11 mouse cellular contexts compared by ENCODE assay signal in genomic region chr16:21608176-21608865, GRCm38 (mm10).
DNase-seq lines count a peak whose midpoint lies in the region; ATAC-seq lines count a peak whose summit lies in the region.
"Had no signal": no experiment of that assay in that cellular context is flagged by ENCODE, and none has a peak within 500 bp of the region (broad histone marks: within the 10 kb centered on the region; RNA-seq: fewer than 3 reads in every experiment).

No protein-coding gene starts in this region.

- no peaks in the 10 kb centered on the region for H3K36me3 ChIP-seq in hindbrain, embryonic 11.5 days (ENCODE audit: control insufficient read depth, insufficient read depth, low read length)
- H3K36me3 ChIP-seq in hindbrain, embryonic 10.5 days, result peaks cover 4% of the 10 kb centered on the region; the same call in 1 of the 2 replicates
- peaks cover 8% of the 10 kb centered on the region; the same call in 1 of the 2 replicates for H3K36me3 ChIP-seq in neural tube, embryonic 13.5 days
- peaks cover 3% of the 10 kb centered on the region; the same call in 1 of the 2 replicates for H3K36me3 ChIP-seq in limb, embryonic 10.5 days
- no peaks in the 10 kb centered on the region for H3K36me3 ChIP-seq in stomach, embryonic 16.5 days (ENCODE audit: control insufficient read depth, insufficient read depth, low read length)
- H3K36me3 ChIP-seq: liver, embryonic 15.5 days had no signal

- 80% methylated on average over 10 of the region's 10 CpGs for WGBS in hindbrain, embryonic 11.5 days
- WGBS in hindbrain, embryonic 10.5 days, result 86% methylated on average over 10 of the region's 10 CpGs
- WGBS in neural tube, embryonic 13.5 days, result 59% methylated on average over 10 of the region's 10 CpGs
- whole genome bisulfite sequencing in limb, embryonic 10.5 days, result 88% methylated on average over 10 of the region's 10 CpGs
- WGBS in stomach, embryonic 16.5 days, result 62% methylated on average over 10 of the region's 10 CpGs

- no peak overlapping the region for H3K9ac ChIP-seq in hindbrain, embryonic 11.5 days (ENCODE audit: low read depth, low read length)
- no peak overlapping the region for H3K9ac ChIP-seq in neural tube, embryonic 13.5 days
- no peak overlapping the region for H3K9ac ChIP-seq in stomach, embryonic 16.5 days (ENCODE audit: low read length)
- H3K9ac ChIP-seq: liver, embryonic 15.5 days had no signal

- H3K4me3 ChIP-seq in hindbrain, embryonic 11.5 days (ENCODE audit: low read depth, low read length), result no peak overlapping the region
- no peak overlapping the region for H3K4me3 ChIP-seq in hindbrain, embryonic 10.5 days
- H3K4me3 ChIP-seq in neural tube, embryonic 13.5 days, result no peak overlapping the region
- no peak overlapping the region for H3K4me3 ChIP-seq in limb, embryonic 10.5 days
- no peak overlapping the region for H3K4me3 ChIP-seq in stomach, embryonic 16.5 days (replicated peaks; ENCODE audit: low read length)
- H3K4me3 ChIP-seq: gastrocnemius, adult 2 months; liver, embryonic 15.5 days had no signal

- H3K4me1 ChIP-seq in hindbrain, embryonic 11.5 days (replicated peaks; ENCODE audit: control insufficient read depth, insufficient read depth, low read length), result no peaks in the 10 kb centered on the region
- H3K4me1 ChIP-seq in hindbrain, embryonic 10.5 days (replicated peaks), result 0 out of 2 replicates have a peak, but pooled peaks cover 6% of the 10 kb centered on the region
- H3K4me1 ChIP-seq in neural tube, embryonic 13.5 days (replicated peaks), result peaks cover 34% of the 10 kb centered on the region
- no peaks in the 10 kb centered on the region for H3K4me1 ChIP-seq in limb, embryonic 10.5 days
- H3K4me1 ChIP-seq in stomach, embryonic 16.5 days (ENCODE audit: control insufficient read depth, insufficient read depth, low read length), result peaks cover 12% of the 10 kb centered on the region
- H3K4me1 ChIP-seq: liver, embryonic 15.5 days had no signal

- H3K4me2 ChIP-seq in hindbrain, embryonic 11.5 days (replicated peaks; ENCODE audit: low read depth, low read length), result no peak overlapping the region
- no peak overlapping the region for H3K4me2 ChIP-seq in neural tube, embryonic 13.5 days
- H3K4me2 ChIP-seq in stomach, embryonic 16.5 days (ENCODE audit: low read depth, low read length), result no peak overlapping the region
- H3K4me2 ChIP-seq: liver, embryonic 15.5 days had no signal

- ATAC-seq in hindbrain, embryonic 11.5 days (ENCODE audit: low FRiP score), result no peak
- peak; percentile 76; the same call in 1 of the 2 replicates for ATAC-seq in neural tube, embryonic 13.5 days (ENCODE audit: low read depth)
- ATAC-seq in stomach, embryonic 16.5 days (ENCODE audit: insufficient read depth, low FRiP score), result peak; percentile 47; the same call in 1 of the 2 replicates

- H3K27ac ChIP-seq in hindbrain, embryonic 11.5 days (ENCODE audit: low read depth, low read length), result peak overlapping the region; percentile 6; the same call in 1 of the 2 replicates
- no peak overlapping the region for H3K27ac ChIP-seq in hindbrain, embryonic 10.5 days
- peak overlapping the region; percentile 55 for H3K27ac ChIP-seq in neural tube, embryonic 13.5 days (replicated peaks)
- no peak overlapping the region for H3K27ac ChIP-seq in limb, embryonic 10.5 days
- H3K27ac ChIP-seq in stomach, embryonic 16.5 days (ENCODE audit: low read length), result peak overlapping the region; percentile 27; the same call in 1 of the 2 replicates
- H3K27ac ChIP-seq: gastrocnemius, adult 2 months; liver, embryonic 15.5 days had no signal

- H3K9me3 ChIP-seq in hindbrain, embryonic 11.5 days (ENCODE audit: control insufficient read depth, low read length), result no peaks in the 10 kb centered on the region
- H3K9me3 ChIP-seq in hindbrain, embryonic 10.5 days, result no peaks in the 10 kb centered on the region
- H3K9me3 ChIP-seq in neural tube, embryonic 13.5 days, result 0 out of 2 replicates have a peak, but pooled peaks cover 3% of the 10 kb centered on the region
- no peaks in the 10 kb centered on the region for H3K9me3 ChIP-seq in limb, embryonic 10.5 days (replicated peaks)
- H3K9me3 ChIP-seq in stomach, embryonic 16.5 days (replicated peaks; ENCODE audit: control insufficient read depth, low read length), result no peaks in the 10 kb centered on the region
- H3K9me3 ChIP-seq: liver, embryonic 15.5 days had no signal

- DNase-seq in hindbrain, embryonic 11.5 days (ENCODE audit: low spot score), result no peak
- no peak for DNase-seq in hindbrain, embryonic 10.5 days (ENCODE audit: low spot score)
- DNase-seq in neural tube, embryonic 10.5 days (ENCODE audit: extremely low spot score, low spot score), result no peak
- peak; percentile 9 for DNase-seq in limb, embryonic 10.5 days (ENCODE audit: low spot score)
- DNase-seq in adrenal gland, postnatal 25 days, result no peak
- DNase-seq: cerebellum, adult 11-12 months; gastrocnemius, adult 2 months; kidney, adult 2 months had no signal

- no peaks in the 10 kb centered on the region for H3K27me3 ChIP-seq in hindbrain, embryonic 11.5 days (ENCODE audit: control insufficient read depth, insufficient read depth, low read length)
- H3K27me3 ChIP-seq in hindbrain, embryonic 10.5 days (ENCODE audit: insufficient read depth, poor library complexity, severe bottlenecking), result no peaks in the 10 kb centered on the region
- H3K27me3 ChIP-seq in neural tube, embryonic 13.5 days, result no peaks in the 10 kb centered on the region
- no peaks in the 10 kb centered on the region for H3K27me3 ChIP-seq in limb, embryonic 10.5 days (ENCODE audit: low read depth, poor library complexity, severe bottlenecking)
- H3K27me3 ChIP-seq in stomach, embryonic 16.5 days (ENCODE audit: control insufficient read depth, insufficient read depth, low read length), result no peaks in the 10 kb centered on the region
- H3K27me3 ChIP-seq: liver, embryonic 15.5 days had no signal

Comparison
In these comparisons a context has a peak if more than half of its experiments do, and no peak if none do; other contexts are left out.
1. H3K27ac ChIP-seq: peak in hindbrain, embryonic 11.5 days (single experiment), neural tube, embryonic 13.5 days (single experiment) and stomach, embryonic 16.5 days (single experiment); none in hindbrain, embryonic 10.5 days (single experiment) and limb, embryonic 10.5 days (single experiment).